Mouse (Mus musculus) left cerebral cortex, postnatal 14 days (tissue): Measurements from ENCODE around the gene Tesc. TPM values are rescaled to one million over a fixed set of nuclear protein-coding genes. Genes with fewer than 3 reads are reported as not detected.

ENCODE experiments used
- DNase-seq, 2 experiments: peaks; one replicate each; pipeline ENCODE4 v3.0.0; 2021 to 2022; ENCODE audit warnings: low spot score in 2 of 2, mixed read lengths in 1 of 2
- intact Hi-C: fragments of 180-260 bp; cut with DNase I; formaldehyde crosslinking; loops from one replicate; pipeline ENCODE4 v1.15.1; 2025
- total RNA-seq, 2 experiments: library from RNA; stranded (reverse); gene quantifications; 2 replicates each; pipeline ENCODE4 v1.2.3; 2021

The Tesc gene
- total RNA-seq, 2 experiments from 2014 or later, result 58.0 to 60.3 TPM

DNA sequence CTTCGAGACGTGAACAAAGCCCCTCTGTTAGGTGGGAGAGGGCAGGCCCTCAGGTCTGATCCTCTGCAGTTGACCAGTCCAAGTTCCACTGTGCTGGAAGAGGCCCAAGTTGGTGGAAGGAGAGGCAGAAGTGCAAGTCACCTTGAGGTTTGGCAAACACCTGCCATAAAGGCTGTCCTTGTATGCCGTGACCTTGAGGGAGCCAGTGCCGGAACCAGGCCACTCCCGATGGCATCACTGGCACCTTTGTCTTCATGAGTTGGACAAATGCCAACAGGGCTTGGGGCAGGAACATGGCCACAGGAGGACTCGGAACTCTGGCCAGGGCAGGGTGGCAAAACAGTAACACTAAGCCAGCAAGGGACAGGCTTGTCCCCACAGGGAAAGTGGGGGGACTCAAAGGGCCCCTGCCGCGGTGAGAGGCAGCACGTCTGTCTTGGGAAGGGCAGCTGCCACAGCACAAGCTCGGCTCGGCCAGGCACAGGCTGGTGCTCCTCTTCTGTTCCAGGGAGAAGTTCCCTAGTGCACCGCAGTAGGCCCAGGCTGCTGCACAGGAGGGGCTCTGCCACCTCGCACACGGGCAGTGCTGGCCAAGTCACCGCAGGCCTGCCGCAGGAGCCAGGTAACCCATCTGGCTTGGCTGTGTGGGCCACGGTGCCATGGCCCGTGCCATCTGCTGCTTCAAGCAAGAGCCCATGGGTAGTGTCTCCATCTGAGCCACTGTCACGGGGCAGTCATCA is 38.1 kb downstream of the Tesc start:
- intact Hi-C loops, result no loop called here

DNA sequence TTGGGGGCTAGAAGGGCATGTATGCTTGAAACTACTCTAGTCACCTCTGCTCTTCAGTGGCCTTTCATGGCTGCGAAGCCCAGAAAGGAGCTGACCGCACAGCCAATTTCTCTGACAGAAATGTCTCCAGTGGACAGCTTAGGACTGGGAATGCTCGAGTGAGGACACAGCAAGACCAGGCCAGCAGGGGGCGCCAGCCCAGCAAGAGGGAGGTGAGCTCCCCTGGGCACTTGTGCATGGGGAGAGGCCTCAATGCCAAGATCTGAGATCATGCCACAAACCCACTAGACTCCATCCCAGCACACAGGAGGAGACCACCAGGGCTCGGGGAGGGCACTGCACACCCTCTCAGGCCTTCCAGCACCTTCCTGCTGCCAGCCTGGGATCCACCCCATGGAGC is 39.3 kb downstream of the Tesc start:
- DNase-seq, result peak; percentile 69 to 79
- intact Hi-C loops, result no loop called here

More for the DNA sequence above, 38.1 kb downstream of the Tesc start:
- DNase-seq, result no peak

DNA sequence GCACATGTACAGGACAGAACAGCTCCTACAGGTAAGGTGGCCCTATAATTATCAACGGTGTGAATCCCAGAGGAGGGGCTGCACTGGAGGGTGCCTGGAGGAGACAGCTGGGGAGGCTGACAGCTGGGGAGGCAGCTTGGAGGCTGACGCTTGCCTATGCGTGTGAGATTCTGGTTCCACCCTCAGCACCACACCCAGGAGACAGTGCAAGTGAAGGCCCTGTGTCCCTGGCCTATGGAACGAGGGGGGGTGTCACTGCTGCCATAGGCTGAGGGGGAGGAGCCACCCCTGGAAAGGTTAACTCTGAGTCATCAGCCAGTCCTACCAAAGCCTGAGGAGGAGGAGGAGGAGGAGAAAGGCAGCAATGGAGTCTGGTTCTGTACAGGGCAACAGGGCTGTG is 40.0 kb downstream of the Tesc start:
- no peak for DNase-seq
- intact Hi-C loops, result no loop called here

DNA sequence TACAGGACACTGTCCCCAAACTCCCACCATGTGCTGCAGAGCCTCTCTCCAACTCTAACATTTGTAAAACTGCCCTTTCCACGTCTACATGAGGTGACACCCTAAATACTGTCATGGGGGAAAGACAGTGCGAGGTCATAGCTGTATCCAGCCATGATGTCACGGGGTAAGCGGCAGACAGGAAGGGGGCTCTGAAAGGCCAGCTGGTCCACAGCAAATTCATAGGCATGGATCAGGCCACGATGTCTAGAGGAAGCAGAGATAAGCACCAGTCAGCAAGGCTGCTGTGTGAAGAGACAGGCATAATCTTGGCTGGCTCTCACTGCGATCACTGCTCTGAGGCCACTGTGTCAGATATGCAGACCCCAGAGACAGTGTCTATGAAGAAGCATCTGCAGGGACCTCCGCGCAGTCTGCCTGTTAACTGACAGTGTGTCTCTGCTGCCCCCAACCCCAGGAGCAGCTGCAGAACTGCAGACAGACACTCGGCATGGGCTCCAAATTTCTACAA is 40.5 kb downstream of the Tesc start:
- intact Hi-C loops, result loop anchor here (2.0 kb wide), 1 partner anchor 63 kb away; no protein-coding TSS in a partner anchor
- no peak for DNase-seq

DNA sequence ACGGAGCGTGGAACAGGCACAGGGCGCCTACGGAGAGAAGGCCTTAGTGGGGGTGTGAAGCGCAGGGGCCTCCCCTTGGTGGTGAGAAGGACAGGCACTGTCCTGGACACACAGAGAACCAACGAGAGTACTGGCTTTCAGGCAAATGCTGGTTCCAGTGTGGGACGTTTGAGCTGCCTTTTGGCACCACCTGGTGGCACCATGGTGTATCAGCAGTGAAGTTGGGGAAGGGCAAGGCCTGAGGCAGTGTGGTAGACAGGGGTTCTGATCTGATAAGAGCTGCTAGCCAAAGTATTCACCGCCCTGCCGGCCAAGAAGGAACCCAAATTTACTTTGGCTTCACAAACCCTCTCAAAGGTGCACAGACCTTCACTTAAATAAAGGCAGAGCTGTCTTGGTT is 41.8 kb downstream of the Tesc start:
- peak; percentile 84 to 86 for DNase-seq
- intact Hi-C loops, result loop anchor here (2.0 kb wide), 1 partner anchor 65 kb away; no protein-coding TSS in a partner anchor

DNA sequence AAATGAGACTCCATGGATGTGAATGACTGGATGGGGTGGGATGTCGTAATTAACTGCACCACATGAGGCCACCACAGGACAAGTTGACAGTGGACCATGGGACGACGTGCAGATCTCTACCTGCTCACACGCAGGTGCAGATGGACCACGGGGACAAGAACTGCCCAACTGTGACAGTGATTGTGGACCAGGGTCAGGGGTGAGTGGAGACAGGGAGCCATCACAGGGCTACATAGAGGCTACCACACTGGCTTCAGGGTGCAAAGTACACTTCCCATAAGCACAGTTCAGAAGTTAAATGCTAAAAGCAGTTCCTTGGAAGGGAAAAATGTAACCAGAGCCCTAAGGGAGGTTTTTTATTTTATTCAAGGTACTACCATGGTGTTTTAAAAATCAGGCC is 44.2 kb downstream of the Tesc start:
- intact Hi-C loops, result no loop called here

DNA sequence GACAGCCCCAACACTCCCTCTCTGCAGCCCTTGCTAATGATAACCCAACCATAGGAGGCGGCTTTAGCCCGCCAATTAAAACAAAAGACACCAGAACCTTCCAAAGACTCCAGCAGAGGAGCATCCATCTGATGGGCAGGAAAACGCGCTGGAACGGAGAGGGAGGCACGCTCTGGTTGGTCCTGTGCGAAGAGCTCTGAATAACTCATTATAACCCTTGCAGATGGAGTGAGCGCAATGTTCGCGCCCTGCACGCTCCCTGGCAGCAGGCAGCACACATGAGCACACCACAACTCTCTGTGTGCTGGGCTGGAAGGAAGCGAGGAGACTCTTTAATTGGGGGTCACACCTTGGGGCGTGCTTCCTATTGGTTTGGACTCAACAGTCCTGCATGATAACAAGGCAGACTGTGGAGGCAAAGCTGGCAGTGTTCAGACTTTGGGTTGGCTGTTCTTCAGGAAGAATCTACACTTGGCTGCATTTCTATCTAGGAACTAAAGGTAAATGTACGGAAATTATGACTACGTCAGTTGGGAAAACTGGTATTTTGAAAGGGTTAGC is 45.8 kb downstream of the Tesc start:
- intact Hi-C loops, result no loop called here
- DNase-seq, result no peak

More for the DNA sequence above, 44.2 kb downstream of the Tesc start:
- DNase-seq, result no peak

DNA sequence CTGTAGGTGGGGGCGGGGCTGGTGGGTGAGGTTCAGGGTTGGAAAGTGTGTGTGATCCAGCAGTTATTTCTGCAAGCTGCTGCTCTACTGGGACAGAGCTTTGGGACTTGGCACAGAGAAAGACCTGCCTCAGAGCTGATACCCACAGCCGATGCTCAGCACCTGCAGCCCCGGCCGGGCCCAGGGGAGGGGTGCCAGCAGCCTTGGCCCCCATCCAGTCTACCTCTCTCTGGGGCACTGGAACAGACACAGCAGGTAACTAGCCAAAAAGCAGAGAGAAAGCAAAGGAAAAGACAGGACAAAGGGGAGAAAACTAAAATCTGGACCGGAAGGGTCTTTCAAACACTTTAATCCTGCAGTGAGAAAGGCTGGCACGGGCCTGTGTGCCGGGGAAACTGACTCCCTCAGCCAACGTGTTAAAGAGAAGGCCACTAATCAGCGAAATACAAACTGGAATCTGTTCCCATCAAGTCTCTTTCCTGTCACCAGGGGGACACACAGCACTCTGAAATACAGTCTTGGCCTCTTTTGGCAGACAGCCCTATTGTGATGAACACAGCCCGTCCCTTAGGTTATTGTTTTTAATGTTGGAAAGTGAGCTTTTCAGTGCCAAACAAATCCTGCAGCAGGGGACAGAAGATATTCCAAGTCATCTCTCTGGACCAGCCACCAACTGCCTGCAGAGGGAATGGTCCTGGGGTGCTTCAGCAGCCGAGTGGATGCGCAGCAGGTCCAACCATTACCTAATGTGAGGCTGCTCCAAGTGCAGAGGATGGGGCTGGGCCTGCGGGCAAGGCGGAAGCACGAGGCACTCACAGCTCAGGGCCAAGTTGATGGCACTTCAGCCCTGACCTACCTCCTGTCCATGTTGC is 49.4 kb downstream of the Tesc start:
- intact Hi-C loops, result no loop called here
- DNase-seq, result peak in 1 of 2 experiments; percentile 56

DNA sequence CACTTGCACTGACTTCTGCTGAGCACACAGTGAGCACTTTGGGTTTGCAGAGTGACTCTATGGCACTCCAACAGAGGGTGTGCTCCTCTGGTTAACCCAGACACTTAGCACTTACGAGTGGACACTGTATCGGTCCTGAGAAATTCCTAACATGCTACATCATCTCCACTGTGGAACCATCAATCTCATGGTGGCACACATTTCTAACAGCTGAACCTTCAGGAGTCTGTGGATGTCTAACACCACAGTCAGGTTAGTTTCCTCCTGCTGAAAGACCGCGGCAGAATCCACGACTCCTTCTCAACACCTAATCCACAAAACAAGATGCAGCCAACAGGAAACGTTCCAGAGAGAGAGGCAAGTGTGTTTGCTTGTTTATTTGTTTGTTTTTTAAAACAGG is 51.0 kb downstream of the Tesc start:
- intact Hi-C loops, result no loop called here

DNA sequence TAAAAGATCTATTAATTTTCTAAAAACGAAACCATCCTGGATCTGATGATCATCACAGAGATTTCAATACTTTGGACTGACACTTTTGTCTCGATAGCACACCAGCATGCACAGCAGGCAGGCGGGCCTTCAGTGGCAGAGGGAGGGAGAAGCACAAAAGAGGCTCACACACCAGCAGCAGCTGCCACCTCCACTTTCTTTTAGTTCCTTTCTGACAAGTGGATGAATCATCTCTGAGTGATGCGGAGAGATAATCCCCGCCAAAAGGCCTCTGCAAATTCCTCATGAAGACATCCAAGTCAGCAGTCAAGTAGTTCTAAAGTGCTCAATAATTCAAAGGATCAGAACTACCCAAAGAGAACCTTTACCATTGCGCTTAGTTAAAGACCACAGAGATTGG is 51.8 kb downstream of the Tesc start:
- peak; percentile 52 to 58 for DNase-seq
- intact Hi-C loops, result no loop called here

More for the DNA sequence above, 51.0 kb downstream of the Tesc start:
- no peak for DNase-seq

DNA sequence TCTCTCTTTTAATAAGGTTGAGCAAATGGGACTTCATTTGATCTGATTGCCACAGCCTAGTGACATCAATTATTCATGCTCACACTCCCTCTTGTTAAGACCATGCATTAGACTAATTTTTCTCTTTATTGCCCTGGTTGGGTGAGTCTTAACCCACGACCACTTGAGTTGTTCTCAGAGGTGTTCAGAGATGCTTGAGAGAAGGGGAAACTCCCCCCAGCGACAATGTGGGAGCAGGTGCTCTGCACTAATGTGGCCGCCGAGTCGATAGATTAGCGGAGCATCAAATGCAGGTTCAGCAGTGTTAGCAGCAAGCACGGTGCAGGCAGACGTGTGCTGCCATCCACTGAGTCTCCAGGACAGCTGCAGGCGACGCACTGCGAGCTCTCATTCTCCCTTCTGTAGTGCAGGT is 52.3 kb downstream of the Tesc start:
- intact Hi-C loops, result no loop called here
- DNase-seq, result no peak

DNA sequence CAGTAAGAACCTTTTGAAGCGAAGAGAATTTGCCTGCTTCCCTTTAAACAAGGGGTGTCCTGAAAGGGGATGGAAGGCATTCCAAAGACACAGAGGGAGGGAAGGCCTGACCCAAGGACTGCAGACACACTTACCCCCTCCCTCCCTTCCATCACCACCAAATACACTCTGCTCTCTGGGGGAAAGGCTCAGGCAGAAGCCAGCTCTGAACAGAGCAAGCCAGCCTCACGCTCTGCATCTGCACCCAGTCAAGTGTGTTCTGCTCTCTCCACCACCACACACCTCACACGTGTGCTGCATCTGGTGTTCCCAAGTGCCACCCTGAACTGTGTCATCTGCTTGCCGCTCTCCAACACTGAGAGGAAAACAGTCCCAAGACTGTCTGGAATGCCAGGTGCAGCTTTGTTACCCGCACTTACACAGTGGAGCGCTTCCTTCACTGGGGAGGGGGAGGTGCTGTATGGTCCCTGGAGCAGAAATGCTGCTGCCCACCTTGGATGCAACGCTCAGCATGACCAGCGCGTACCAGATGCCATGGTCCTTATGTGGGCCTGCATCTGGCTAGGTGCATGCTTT is 53.9 kb downstream of the Tesc start:
- DNase-seq, result no peak
- intact Hi-C loops, result no loop called here

DNA sequence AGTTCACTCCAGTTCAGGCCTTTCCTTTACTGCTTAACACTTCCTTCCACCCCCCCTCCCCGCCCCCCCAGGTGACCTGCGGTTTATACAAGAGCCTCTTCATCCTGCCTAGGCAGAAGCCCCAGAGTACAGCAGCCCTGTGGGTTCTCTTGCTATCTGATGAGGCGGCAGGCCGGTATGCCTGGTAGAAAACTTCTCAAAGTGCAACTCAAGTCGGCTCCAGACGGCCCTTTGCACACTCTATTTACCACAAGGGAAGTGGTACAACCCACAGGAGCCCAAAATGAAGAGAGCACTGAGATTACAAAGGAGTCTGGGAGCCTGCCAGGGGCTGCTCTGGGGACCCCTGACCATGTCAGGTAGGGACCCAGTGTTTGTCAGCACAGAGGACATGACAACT is 54.5 kb downstream of the Tesc start:
- intact Hi-C loops, result no loop called here
- no peak for DNase-seq

DNA sequence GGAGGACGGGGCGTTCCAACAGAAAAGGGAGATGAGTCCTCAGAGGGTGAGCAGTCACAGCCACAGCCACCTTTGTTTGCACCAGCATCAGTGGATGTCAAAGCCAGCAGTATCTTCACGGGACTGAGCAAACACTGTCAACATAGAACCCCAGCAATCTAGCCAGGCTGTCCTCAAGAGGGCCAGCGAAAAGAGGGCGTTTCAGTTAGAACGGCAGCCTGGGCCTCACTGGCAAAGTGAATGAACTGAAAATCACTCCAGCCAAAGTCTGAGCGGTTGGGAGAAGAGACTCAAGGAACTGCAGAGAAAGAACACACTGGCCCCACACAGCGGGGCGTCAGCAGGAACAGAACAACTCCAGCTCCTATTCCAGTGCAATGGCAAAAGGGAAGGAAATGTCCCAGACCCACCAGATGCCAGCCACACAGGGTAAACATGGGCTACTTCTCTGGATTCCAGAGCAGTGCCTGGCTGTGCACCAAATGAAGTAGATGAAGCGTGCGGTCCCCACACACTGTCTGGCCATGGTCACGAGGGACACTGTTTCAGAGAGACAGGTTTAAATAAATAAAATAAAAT is 55.6 kb downstream of the Tesc start:
- peak; percentile 56 to 76 for DNase-seq
- intact Hi-C loops, result no loop called here

DNA sequence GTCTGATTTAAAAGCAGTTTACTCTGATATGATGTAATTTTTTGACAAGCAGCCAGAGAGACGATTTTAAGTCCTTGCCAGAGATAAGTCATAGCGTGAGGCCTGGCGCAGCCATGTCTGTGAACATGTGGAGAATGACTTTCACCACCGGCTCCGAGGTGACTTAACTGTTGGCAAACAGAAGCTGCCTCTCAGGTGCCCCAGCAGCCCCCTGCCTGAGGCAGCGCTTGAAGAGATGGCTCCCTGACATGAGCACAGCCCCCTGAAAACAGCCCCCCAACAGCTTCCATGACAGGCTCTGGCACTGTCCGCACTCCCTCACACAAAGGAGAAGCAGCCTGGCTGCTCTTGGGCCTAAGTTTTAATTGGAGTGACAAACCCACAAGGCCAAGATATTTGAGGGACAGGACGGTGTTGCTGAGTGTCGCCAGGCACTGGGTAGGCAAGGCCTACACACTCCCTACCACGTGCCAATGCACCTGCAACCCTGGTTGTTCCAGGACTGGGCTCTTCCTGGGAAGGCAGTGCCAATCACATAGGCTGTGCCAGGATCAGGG is 56.7 kb downstream of the Tesc start:
- intact Hi-C loops, result no loop called here
- DNase-seq, result peak in 1 of 2 experiments; percentile 55

DNA sequence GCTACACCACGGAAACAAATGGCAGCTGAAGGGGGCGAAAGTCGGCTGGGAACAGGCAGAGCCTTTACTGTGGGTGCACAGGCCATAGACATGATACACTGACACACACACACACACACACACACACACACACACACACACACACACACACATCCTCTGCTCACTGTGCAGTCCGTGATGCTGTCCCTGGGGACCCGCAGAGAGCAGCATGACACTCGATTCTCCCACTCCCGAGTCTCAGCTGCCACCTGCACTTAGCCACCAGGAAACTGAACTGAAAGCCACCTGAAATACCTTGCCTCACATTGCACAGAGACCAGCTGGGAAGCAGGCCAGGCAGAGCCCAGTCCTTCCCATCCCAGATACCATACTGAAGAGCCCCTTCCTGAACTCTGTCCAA is 57.8 kb downstream of the Tesc start:
- intact Hi-C loops, result no loop called here
- DNase-seq, result no peak

DNA sequence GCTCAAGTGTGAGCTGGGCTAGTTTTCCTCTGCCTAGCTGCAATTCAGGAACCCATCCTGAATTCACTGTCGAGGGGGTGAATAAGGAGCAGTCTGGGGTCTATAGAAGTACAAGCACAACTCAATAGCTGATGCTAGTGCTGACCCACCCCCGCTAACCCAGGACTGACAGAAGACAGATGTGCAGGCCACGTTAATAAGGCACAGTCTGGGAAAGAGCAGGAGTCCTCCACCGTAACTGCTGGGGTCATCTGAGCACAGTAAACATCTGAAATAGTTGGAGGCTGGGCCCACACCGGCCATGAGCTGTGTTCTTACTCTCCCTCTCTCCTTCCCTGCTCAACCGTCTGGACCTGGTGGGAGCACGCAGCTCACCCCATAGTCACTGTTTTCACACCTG is 59.4 kb downstream of the Tesc start:
- DNase-seq, result no peak

DNA sequence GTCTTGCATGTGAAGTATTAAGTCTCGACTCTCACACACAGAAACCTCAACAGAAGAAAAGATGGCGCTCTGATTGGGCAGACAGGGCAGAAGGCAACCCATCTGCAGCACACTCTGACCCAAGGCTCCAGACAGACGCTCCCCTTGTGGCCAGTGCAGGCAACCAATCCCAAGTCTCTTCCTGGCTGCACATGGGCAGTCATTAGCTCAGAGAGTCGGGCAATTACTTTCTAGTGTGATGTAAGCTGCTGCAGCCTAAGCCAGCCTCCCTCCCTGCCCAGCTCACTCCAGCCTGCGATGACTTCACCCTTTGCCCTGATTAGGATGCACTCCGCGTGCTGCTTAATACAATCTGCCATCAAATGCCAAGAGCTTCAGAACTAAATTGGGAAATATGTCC is 61.6 kb downstream of the Tesc start:
- DNase-seq, result peak in 1 of 2 experiments; percentile 61
- intact Hi-C loops, result no loop called here

More for the DNA sequence above, 59.4 kb downstream of the Tesc start:
- intact Hi-C loops, result no loop called here

DNA sequence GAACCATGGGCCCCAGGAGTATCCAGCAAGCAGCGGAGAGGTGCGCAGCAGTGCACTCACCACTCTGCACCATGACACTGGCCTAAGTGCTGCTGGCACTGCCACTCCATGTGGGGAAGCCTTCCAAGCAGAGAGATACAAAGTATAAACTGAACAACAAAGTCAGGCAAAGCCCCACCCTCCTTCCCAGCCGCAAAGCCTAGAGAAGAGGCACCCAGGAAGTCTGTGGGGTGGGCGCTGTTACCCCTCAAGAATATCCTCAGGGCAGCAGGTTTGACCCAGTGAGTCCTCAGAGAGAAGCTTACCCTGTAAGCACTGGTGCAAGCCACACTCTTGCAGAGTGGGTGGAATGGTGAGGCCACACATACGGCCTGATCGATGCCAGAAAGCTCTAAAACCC is 62.6 kb downstream of the Tesc start:
- no peak for DNase-seq
- intact Hi-C loops, result no loop called here
